Mouse (Mus musculus) hindbrain, postnatal 0 days (tissue): ENCODE results near the gene Gm49340. TPM values are rescaled to one million over a fixed set of nuclear protein-coding genes. Genes with fewer than 3 reads are reported as not detected.
"Not testable (repeated sequence)": the region's sequence is repeated elsewhere in the genome, so short reads cannot be mapped to it uniquely, and the experiment has no call there.

Experiments used
- ATAC-seq: fragments of 200-750 bp; cut with Nextera tagmentation; 2 replicates; pipeline ENCODE4 v1.8.0; 2017; ENCODE audit warnings: mild to moderate bottlenecking, moderate TSS enrichment, moderate library complexity
- DNase-seq: peaks from one replicate; pipeline ENCODE4 v3.0.0-alpha.2; 2015; ENCODE audit warnings: low spot score
- H3K27ac ChIP-seq: fragments of 300-500 bp; sonication (generic); 2 replicates; pipeline ENCODE4 v1.5.1; 2014; ENCODE audit warnings: mild to moderate bottlenecking
- H3K27me3 ChIP-seq: fragments of 300-500 bp; sonication (generic); 2 replicates; pipeline ENCODE4 v1.6.1; 2014; ENCODE audit warnings: low read length, mixed read lengths; ENCODE audit not compliant: insufficient read depth
- H3K36me3 ChIP-seq: fragments of 300-500 bp; sonication (generic); 2 replicates; pipeline ENCODE4 v1.6.1; 2014; ENCODE audit warnings: low read length, mixed read lengths; ENCODE audit not compliant: insufficient read depth
- H3K4me1 ChIP-seq: fragments of 300-500 bp; sonication (generic); 2 replicates; pipeline ENCODE4 v1.6.1; 2014; ENCODE audit warnings: antibody characterized with exemption, low read length, mixed read lengths; ENCODE audit not compliant: insufficient read depth
- H3K4me2 ChIP-seq: fragments of 300-500 bp; sonication (generic); 2 replicates; pipeline ENCODE4 v1.6.1; 2014; ENCODE audit warnings: low read depth, mild to moderate bottlenecking, low read length, moderate library complexity, mixed read lengths
- H3K4me3 ChIP-seq: fragments of 300-500 bp; sonication (generic); 2 replicates; pipeline ENCODE4 v1.5.1; 2014; ENCODE audit warnings: low read length
- H3K9ac ChIP-seq: fragments of 300-500 bp; sonication (generic); replicated peaks from 2 replicates; pipeline ENCODE4 v1.6.1; 2014; ENCODE audit warnings: mild to moderate bottlenecking, low read length, moderate library complexity, mixed read lengths
- H3K9me3 ChIP-seq: fragments of 300-500 bp; sonication (generic); 2 replicates; pipeline ENCODE4 v1.6.1; 2016; ENCODE audit warnings: low read length, mixed read lengths
- CTCF ChIP-seq: IDR thresholded peaks from 2 replicates; pipeline ENCODE4 v1.5.1; 2016; ENCODE audit warnings: antibody characterized with exemption, control low read depth, low read depth
- WGBS: fragments of 180-500 bp; shearing (Covaris S2); extraction: QIAGEN DNeasy Blood & Tissue Kit; methylation state at CpG from one replicate; pipeline ENCODE4 v1.1.7; 2014; 5-methylcytosine and 5-hydroxymethylcytosine counted together
- polyA plus RNA-seq: library from polyadenylated mRNA; unstranded; fragments of >200 nt; fragmentation: Nextera tagmentation; extraction: Ambion mirVana; gene quantifications from 2 replicates; pipeline ENCODE4 v1.2.1, GENCODE M21; 2015
- total RNA-seq: library from RNA; depleted of rRNA; stranded (reverse); fragments of >200 nt; gene quantifications from 2 replicates; pipeline ENCODE4 v1.2.3, GENCODE M21; 2014

Gm49340 gene
- total and polyA plus RNA-seq, 2 experiments from 2014 or later = not detected

GRCm38 (mm10) chr11:73303123-73303522, 26.4 kb upstream of the Gm49340 start:
- 25% methylated on average over 2 of the region's 2 CpGs for WGBS
- no peak for TF ChIP-seq CTCF
- DNase-seq (no peak), ATAC-seq (no peak)
- no peaks in the 10 kb centered on the region for H3K4me1 ChIP-seq
- no peaks in the 10 kb centered on the region for H3K27me3 ChIP-seq
- H3K4me2 ChIP-seq = no peak overlapping the region
- no peak overlapping the region for H3K27ac ChIP-seq
- no peaks in the 10 kb centered on the region for H3K36me3 ChIP-seq
- H3K9me3 ChIP-seq = no peaks in the 10 kb centered on the region
- H3K9ac ChIP-seq = no peak overlapping the region
- no peak overlapping the region for H3K4me3 ChIP-seq

GRCm38 (mm10) chr11:73315961-73316360, 13.6 kb upstream of the Gm49340 start:
- no peak for ATAC-seq
- H3K9ac ChIP-seq = no peak overlapping the region

GRCm38 (mm10) chr11:73318581-73318980, 11.0 kb upstream of the Gm49340 start:
- H3K27me3 ChIP-seq, DNase-seq, H3K9ac ChIP-seq, H3K4me2 ChIP-seq, H3K4me3 ChIP-seq, H3K4me1 ChIP-seq, H3K9me3 ChIP-seq, ATAC-seq, H3K36me3 ChIP-seq, H3K27ac ChIP-seq: not testable (repeated sequence)
- WGBS = 82% methylated on average over 2 of the region's 2 CpGs

More at GRCm38 (mm10) chr11:73315961-73316360, 13.6 kb upstream of the Gm49340 start:
- WGBS = 42% methylated on average over 3 of the region's 3 CpGs
- Histone ChIP-seq H3K4me3 (no peak overlapping the region), H3K36me3 (no peaks in the 10 kb centered on the region), H3K27ac (no peak overlapping the region), H3K4me1 (no peaks in the 10 kb centered on the region), H3K27me3 (no peaks in the 10 kb centered on the region), H3K4me2 (no peak overlapping the region), H3K9me3 (no peaks in the 10 kb centered on the region)
- no peak for TF ChIP-seq CTCF
- no peak for DNase-seq

GRCm38 (mm10) chr11:73321064-73321463, 8.5 kb upstream of the Gm49340 start:
- H3K9me3 ChIP-seq, H3K4me1 ChIP-seq, H3K9ac ChIP-seq, H3K36me3 ChIP-seq, ATAC-seq, H3K4me3 ChIP-seq, H3K27me3 ChIP-seq, H3K4me2 ChIP-seq, H3K27ac ChIP-seq, DNase-seq: not testable (repeated sequence)
- whole genome bisulfite sequencing = 96% methylated on average over 13 of the region's 13 CpGs

- Histone ChIP-seq H3K4me1 (no peaks in the 10 kb centered on the region), H3K4me2 (no peak overlapping the region), H3K27ac (no peak overlapping the region), H3K36me3 (no peaks in the 10 kb centered on the region), H3K27me3 (no peaks in the 10 kb centered on the region), H3K4me3 (no peak overlapping the region), H3K9ac (no peak overlapping the region), H3K9me3 (no peaks in the 10 kb centered on the region)
- WGBS = 74% methylated on average over 9 of the region's 9 CpGs
- no peak for DNase-seq
- ATAC-seq = no peak
- no peak for TF ChIP-seq CTCF
Observed at GRCm38 (mm10) chr11:73323906-73324830, 5.4 kb upstream of the Gm49340 start.

GRCm38 (mm10) chr11:73326485-73326886, 3.1 kb upstream of the Gm49340 start:
- no peak for ATAC-seq

GRCm38 (mm10) chr11:73327361-73327760, 2.2 kb upstream of the Gm49340 start:
- no peak for ATAC-seq
- no peaks in the 10 kb centered on the region for H3K36me3 ChIP-seq
- no peaks in the 10 kb centered on the region for H3K4me1 ChIP-seq
- H3K9me3 ChIP-seq = no peaks in the 10 kb centered on the region
- DNase-seq = peak; percentile 26
- TF ChIP-seq CTCF = no peak
- no peak overlapping the region for H3K4me3 ChIP-seq
- no peak overlapping the region for H3K9ac ChIP-seq
- no peak overlapping the region for H3K4me2 ChIP-seq
- no peaks in the 10 kb centered on the region for H3K27me3 ChIP-seq
- peak overlapping the region; percentile 20; the same call in 1 of the 2 replicates for H3K27ac ChIP-seq
- 49% methylated on average over 4 of the region's 4 CpGs for WGBS

More at GRCm38 (mm10) chr11:73326485-73326886, 3.1 kb upstream of the Gm49340 start:
- TF ChIP-seq CTCF = no peak
- H3K27me3 ChIP-seq = no peaks in the 10 kb centered on the region
- H3K9me3 ChIP-seq = no peaks in the 10 kb centered on the region
- H3K9ac ChIP-seq = no peak overlapping the region
- H3K4me3 ChIP-seq = no peak overlapping the region
- DNase-seq = peak; percentile 13
- peak overlapping the region; percentile 58; the same call in 1 of the 2 replicates for H3K27ac ChIP-seq
- no peak overlapping the region for H3K4me2 ChIP-seq
- no peaks in the 10 kb centered on the region for H3K4me1 ChIP-seq
- H3K36me3 ChIP-seq = no peaks in the 10 kb centered on the region
- 50% methylated on average over 12 of the region's 12 CpGs for WGBS
